Mouse (Mus musculus) bone marrow macrophage, adult 2 months (primary cell): ENCODE measurements around the gene 4921517D22Rik. TPM values are rescaled to one million over a fixed set of nuclear protein-coding genes. Genes with fewer than 3 reads are reported as not detected.

Experiments used
- H3K27ac ChIP-seq: 2 replicates; pipeline ENCODE4 v1.5.1; 2012; ENCODE audit warnings: low read depth, low read length; ENCODE audit not compliant: insufficient read depth
- H3K4me1 ChIP-seq: 2 replicates; pipeline ENCODE4 v1.6.1; 2012; ENCODE audit warnings: low read length; ENCODE audit not compliant: control insufficient read depth, insufficient read depth
- H3K4me3 ChIP-seq: 2 replicates; pipeline ENCODE4 v1.5.1; 2012; ENCODE audit warnings: mild to moderate bottlenecking, low read length, moderate library complexity; ENCODE audit not compliant: insufficient read depth
- CTCF ChIP-seq: IDR thresholded peaks from 2 replicates; pipeline ENCODE4 v1.5.1; 2012; ENCODE audit warnings: low read depth, mild to moderate bottlenecking, low read length, moderate library complexity
- POLR2A ChIP-seq: IDR thresholded peaks from 2 replicates; pipeline ENCODE4 v1.6.1; 2012; ENCODE audit warnings: mild to moderate bottlenecking, low read depth, low read length, borderline replicate concordance
- polyA plus RNA-seq: library from polyadenylated mRNA; stranded (reverse); fragments of >200 nt; gene quantifications from 2 replicates; pipeline ENCODE4 v1.2.4, GENCODE M21; 2012; ENCODE audit not compliant: missing spikeins, insufficient read depth, insufficient read length

Gene 4921517D22Rik
- polyA plus RNA-seq, 1 experiment = not detected

DNA sequence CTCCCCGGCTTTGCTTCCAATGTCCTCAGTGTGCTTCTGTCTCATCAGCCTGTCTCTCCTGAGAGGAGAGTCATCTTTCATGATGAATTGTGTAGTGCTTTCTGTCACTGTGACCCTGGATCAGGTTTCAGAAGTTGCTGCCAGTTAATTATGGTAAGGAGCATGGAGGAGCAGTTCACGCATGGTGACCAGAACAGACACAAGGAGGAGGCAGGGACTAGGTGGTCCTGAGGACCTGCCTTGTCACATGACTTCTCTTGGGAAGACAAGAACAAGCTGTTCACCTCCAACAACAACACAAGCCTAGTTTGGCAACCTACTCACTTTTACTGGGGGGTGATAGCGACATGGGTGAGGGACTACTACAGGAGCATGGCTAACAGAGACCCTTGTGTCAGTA, 40.8 kb downstream of the 4921517D22Rik start:
- H3K4me3 ChIP-seq = no peak overlapping the region
- H3K4me1 ChIP-seq = peaks cover 13% of the 10 kb centered on the region
- TF ChIP-seq POLR2A = no peak
- TF ChIP-seq CTCF = no peak
- H3K27ac ChIP-seq = no peak overlapping the region

DNA sequence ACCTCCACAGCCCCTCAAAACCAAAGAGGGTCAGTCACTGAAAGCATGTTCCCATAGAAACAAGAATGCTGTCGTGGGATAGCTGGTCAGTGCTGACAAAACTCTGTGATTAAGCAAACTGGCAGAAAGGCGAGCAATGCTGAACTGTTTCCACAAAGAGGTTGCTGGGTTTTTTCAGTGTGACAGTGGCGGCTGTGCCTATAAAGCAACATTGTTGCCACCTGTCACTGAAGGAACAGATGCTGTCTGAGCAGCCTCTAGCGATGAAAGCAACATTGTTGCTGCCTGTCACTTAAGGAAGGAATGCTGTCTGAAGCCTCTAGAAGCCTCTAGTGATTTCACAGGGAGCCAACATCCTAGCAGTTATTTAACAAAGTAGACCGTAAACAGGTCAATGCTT, 41.3 kb downstream of the 4921517D22Rik start:
- Histone ChIP-seq H3K4me3 (no peak overlapping the region), H3K27ac (no peak overlapping the region), H3K4me1 (peaks cover 13% of the 10 kb centered on the region)
- TF ChIP-seq CTCF = no peak
- no peak for TF ChIP-seq POLR2A

DNA sequence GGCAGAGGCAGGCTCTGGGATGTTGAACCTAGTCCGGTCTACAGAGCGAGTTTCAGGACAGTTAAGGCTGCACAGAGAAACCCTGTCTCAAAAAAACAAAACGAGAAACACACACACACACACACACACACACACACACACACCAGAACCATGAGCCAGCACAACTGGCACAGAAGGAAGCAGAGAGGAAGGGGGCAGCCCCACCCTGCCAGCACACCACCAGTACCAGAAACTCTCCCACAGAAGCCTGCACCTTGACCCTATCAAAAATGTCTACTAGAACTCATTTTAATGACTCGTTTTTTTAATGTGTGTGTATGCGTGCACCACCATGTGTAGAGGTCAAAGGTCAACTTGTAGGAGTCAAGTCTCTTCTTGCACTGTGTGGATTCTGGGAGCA, 44.1 kb downstream of the 4921517D22Rik start:
- Histone ChIP-seq H3K4me3 (no peak overlapping the region), H3K27ac (no peak overlapping the region), H3K4me1 (no peaks in the 10 kb centered on the region)
- TF ChIP-seq CTCF (no peak), POLR2A (no peak)

DNA sequence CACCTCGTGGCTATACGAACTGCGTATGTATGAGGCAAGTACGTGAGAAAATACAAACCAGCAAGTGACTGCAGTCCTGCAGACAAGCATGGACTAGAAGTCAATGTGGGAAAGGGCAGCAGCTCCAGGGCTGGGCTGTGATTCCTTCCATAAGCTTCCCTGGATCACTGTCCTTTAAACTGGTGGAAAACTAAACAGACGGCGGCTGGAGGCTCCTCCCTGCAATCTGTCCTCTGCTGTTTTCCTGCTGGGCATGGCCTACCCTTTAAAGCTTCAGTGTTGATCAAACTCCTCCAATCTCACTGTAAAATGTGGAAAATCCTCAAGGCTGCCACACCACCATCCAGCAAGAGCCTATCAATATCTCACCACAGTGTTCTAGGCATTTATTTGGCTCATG, 45.3 kb downstream of the 4921517D22Rik start:
- Histone ChIP-seq H3K4me1 (no peaks in the 10 kb centered on the region), H3K27ac (no peak overlapping the region), H3K4me3 (no peak overlapping the region)
- no peak for TF ChIP-seq CTCF
- no peak for TF ChIP-seq POLR2A

DNA sequence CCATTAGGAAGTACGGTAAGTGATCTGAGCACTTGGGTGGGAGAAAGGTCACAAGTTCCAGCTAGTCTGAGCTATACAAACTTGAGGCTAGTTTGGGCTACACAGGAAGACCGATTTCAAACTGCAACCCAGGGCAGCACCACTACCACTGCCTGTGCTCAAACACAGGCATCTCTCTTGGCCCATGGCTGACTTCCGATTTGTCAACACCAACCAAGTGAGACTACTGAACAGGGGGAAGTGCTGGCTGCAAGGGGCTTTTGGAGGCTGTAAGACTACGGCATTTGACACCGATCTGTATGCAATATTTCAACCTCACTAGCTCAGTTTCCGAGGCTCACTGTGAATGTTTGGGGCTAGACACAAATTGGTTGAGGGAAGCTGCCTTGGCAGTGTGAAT, 46.4 kb downstream of the 4921517D22Rik start:
- H3K4me1 ChIP-seq = no peaks in the 10 kb centered on the region
- H3K27ac ChIP-seq = no peak overlapping the region
- no peak overlapping the region for H3K4me3 ChIP-seq
- TF ChIP-seq POLR2A (no peak), CTCF (no peak)

DNA sequence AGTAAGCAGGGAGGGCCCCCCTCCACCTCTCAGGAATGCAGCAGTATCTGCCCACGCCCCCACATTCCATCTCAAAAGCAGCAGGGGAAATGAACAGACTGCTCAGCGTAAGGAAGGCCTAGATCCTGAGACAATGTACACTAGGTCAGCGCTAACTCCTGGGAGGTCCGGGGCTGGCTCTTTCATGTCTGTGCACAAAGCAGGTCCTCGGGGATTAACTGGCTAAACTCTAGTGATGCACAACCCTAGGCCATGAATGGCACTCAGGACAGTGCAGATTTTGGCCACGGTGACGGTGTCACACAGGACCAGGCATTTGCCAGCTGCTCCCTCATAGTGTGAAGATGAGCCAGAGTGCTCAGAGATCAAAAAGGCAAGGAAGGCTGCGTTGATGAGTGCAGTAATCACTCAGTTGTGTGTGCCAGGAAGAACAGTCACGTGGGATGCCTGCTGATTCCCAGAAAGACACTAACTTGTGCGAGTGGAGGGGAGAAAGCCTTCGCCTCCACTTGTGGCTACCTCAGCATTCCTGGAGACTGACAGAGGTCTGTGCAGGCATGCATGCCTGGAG, 47.1 kb downstream of the 4921517D22Rik start:
- H3K4me1 ChIP-seq = no peaks in the 10 kb centered on the region
- TF ChIP-seq POLR2A (no peak), CTCF (no peak)
- no peak overlapping the region for H3K4me3 ChIP-seq
- H3K27ac ChIP-seq = no peak overlapping the region

DNA sequence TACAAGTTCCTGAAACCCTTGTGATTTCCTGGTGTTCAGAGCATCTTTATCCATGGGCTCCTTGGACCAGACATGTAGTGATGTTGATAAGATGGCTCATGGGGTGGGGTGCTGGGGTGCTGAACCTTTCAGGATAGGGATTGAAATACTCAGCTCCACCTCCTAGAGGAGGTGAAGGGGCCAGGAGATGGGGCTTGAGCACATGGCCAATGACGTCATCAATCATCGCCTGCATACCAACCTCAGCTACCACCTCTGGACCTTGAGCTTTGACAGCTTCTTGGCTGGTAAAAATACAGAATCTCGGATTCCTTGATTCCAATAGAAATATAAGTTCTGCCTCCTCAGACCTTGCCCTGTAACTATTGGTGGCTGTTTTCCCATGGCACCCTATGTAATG, 48.4 kb downstream of the 4921517D22Rik start:
- no peak overlapping the region for H3K4me3 ChIP-seq
- no peak overlapping the region for H3K27ac ChIP-seq
- no peaks in the 10 kb centered on the region for H3K4me1 ChIP-seq
- TF ChIP-seq CTCF (no peak), POLR2A (no peak)

DNA sequence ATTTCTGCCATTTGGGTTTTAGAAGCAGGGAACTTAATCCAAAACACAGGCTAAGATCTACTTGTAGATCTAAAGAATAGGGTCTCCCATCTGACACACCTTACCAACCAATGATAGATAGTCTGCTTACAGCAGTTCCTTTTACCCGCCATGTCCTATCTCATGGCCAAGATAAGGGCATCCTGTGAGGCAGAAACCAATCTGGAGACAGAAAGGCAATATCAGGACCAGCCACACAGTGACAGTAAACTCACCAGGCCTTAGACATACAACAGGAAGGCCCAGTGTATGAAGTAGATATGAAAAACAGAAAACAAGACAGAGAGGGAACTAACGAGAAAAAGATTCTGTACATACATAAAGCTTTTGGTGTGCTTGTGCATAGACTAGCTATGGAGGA, 51.1 kb downstream of the 4921517D22Rik start:
- no peaks in the 10 kb centered on the region for H3K4me1 ChIP-seq
- no peak overlapping the region for H3K27ac ChIP-seq
- no peak overlapping the region for H3K4me3 ChIP-seq
- TF ChIP-seq CTCF (no peak), POLR2A (no peak)

DNA sequence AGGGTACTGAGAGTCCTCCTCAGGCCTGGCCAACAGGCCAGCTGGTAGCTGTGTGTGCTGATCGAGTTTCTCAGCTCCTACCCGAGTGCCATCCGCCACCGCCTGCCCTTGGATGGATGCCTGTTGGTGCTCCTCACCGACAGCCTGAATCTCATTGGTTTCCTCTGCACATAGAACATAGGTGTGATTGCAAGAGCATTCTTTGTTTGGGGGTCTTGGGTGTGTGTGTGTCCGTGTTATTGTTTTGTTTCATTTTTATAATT, 53.8 kb downstream of the 4921517D22Rik start:
- TF ChIP-seq POLR2A (no peak), CTCF (no peak)
- Histone ChIP-seq H3K4me1 (no peaks in the 10 kb centered on the region), H3K4me3 (no peak overlapping the region), H3K27ac (no peak overlapping the region)

DNA sequence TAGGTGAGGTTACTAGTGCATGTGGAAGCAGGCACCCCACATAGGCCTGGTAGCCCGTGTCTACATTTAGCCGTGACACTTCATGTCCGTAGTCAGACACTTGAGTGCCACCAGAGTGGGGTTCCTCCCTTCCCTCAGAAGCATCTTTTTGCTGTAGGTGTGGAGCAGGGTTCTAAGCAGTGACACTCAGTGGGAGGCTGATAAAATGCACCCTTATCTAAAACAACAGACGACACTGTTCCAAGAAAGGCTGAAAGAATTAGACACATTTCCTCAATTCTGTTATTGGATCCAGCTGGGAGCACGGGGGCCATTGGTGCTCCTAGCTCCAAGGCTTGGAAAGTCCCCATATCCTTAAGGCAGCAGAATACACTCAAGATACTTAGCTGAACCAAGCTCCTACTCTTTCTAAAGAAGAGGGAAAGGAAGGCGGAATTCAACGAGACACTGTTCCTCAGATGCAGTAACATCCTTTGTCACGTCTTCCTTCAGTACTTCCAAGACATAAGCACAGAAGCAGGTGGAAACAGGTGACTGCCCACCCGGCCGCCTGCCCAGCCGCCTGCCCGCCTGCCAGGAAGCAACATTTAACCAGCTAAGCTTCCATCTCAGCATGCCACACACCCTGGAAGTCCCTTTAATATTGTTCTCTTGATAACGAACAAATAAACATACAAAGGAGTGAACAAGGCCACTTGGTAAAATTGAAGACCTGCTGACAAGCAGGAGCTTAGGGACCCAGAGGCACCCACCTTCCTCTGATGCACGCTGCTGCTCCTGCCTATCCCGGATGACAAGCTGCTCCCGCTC, 54.3 kb downstream of the 4921517D22Rik start:
- H3K27ac ChIP-seq = no peak overlapping the region
- no peaks in the 10 kb centered on the region for H3K4me1 ChIP-seq
- TF ChIP-seq CTCF (no peak), POLR2A (no peak)
- H3K4me3 ChIP-seq = no peak overlapping the region

DNA sequence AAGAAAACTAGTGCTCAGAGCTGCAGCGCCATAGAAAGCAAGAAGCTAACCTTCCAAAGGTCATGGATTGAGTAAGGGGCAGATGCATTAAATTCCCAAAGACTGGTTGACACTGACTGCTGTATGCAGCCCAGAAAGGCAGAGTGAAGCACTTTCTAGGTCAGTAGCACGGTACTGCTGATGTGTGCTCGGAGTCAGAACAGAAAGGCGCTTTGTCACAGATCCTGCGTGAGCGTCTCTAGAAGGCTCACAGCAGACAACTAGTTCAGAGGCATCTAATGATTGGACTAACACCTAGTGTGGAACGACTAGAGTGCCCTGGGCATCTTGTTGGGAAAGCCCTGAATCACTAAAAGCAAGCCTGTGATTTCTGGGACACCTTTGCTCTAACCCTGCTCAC, 56.1 kb downstream of the 4921517D22Rik start:
- Histone ChIP-seq H3K4me1 (no peaks in the 10 kb centered on the region), H3K4me3 (no peak overlapping the region), H3K27ac (no peak overlapping the region)
- TF ChIP-seq CTCF (no peak), POLR2A (no peak)

Other genes starting within 250 kb of the 4921517D22Rik start
- 39.7 and 50.6 TPM in 2 replicates for gene Agtpbp1, start 108.9 kb downstream of the 4921517D22Rik start, polyA plus RNA-seq
- gene Naa35, start 108.8 kb downstream of the 4921517D22Rik start, polyA plus RNA-seq = 46.6 and 65.6 TPM in 2 replicates
- gene Golm1, start 18.3 kb downstream of the 4921517D22Rik start, polyA plus RNA-seq = 7.6 and 8.1 TPM in 2 replicates
- gene Spata31d1a, start 16.2 kb upstream of the 4921517D22Rik start, polyA plus RNA-seq = not detected in 2 replicates
- gene Spata31d1b, start 18.2 kb upstream of the 4921517D22Rik start, polyA plus RNA-seq = not detected in 2 replicates
- not detected in 2 replicates for gene Spata31d1d, start 37.6 kb upstream of the 4921517D22Rik start, polyA plus RNA-seq
- gene 1700014D04Rik, start 52.6 kb upstream of the 4921517D22Rik start, polyA plus RNA-seq = not detected in 2 replicates
- gene Isca1, start 75.7 kb upstream of the 4921517D22Rik start, polyA plus RNA-seq = 29.2 and 32.6 TPM in 2 replicates
- gene Gm49354, start 88.1 kb upstream of the 4921517D22Rik start, polyA plus RNA-seq = not detected in 2 replicates
- 142 and 148 TPM in 2 replicates for gene Tut7, start 129.0 kb upstream of the 4921517D22Rik start, polyA plus RNA-seq